Mouse (Mus musculus) mouse trophoblast stem cell (cell line): ENCODE results near the gene Aif1.

Source experiments
- in situ Hi-C, 2 experiments: fragments of 300-500 bp; cut with MseI, MboI; formaldehyde crosslinking; loops; 2 replicates in 1 of 2; 3 replicates in 1 of 2; pipeline ENCODE4 v1.15.1; 2025

Aif1 gene

GRCm38 (mm10) chr17:35121143-35121799, 54.6 kb downstream of the Aif1 start, which contains the start of gene Gpank1:
Gene Gpank1, plus strand, starts transcription at chr17:35121455.
- in situ Hi-C loops, result loop anchor here in 1 of 2 experiments (25.0 kb wide), 1 partner anchor 109 kb away; the partner anchor contains the start of genes Vars and Vwa7
